Mouse (Mus musculus): ENCODE results near the gene Miga2. TPM values are rescaled to one million over a fixed set of nuclear protein-coding genes. Genes with fewer than 3 reads are reported as not detected.

The Miga2 gene
- polyA plus RNA-seq, 2 experiments, result 20.5 to 28.9 TPM

DNA sequence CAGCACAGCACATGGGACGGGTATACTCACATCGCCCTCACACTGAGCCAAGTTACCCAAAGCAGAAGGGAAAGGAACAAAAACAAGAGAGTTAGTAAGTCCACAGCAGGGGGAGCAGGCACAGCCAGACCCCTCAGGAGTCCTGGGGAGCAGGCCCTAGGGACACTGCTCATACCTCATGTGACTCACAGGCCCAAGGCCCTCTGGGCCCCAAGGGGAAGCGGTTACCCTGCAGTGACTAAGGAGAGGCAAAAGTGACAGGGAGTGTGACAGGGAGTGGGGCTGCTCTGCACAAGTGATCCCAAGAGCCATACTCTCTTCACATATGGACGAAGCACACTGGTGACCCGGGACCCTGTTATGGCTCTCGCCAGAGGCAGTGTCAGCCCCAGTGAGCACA, 14.8 kb upstream of the Miga2 start:
- WGBS, result 93% methylated on average over 6 of the region's 6 CpGs
- Histone ChIP-seq H3K27me3 (ENCODE audit: control insufficient read depth, insufficient read depth, low read length) (no peaks in the 10 kb centered on the region), H3K9me3 (ENCODE audit: control insufficient read depth, low read length) (no peaks in the 10 kb centered on the region), H3K4me3 (replicated peaks; ENCODE audit: low read length) (no peak overlapping the region), H3K4me2 (replicated peaks; ENCODE audit: low read depth, low read length, severe bottlenecking) (no peak overlapping the region), H3K36me3 (ENCODE audit: control insufficient read depth, insufficient read depth, low read length) (peaks cover 84% of the 10 kb centered on the region), H3K4me1 (ENCODE audit: control insufficient read depth, insufficient read depth, low read length) (no peaks in the 10 kb centered on the region), H3K27ac (replicated peaks; ENCODE audit: low read depth, low read length) (no peak overlapping the region), H3K9ac (ENCODE audit: low read depth, low read length, severe bottlenecking) (no peak overlapping the region)
- DNase-seq (ENCODE audit: low spot score), result no peak
- no peak for TF ChIP-seq POLR2A (IDR thresholded peaks at IDR 0.05; ENCODE audit: borderline replicate concordance, extremely low read depth, insufficient read depth, insufficient read length)
- no peak for ATAC-seq (ENCODE audit: low FRiP score, low read depth)

DNA sequence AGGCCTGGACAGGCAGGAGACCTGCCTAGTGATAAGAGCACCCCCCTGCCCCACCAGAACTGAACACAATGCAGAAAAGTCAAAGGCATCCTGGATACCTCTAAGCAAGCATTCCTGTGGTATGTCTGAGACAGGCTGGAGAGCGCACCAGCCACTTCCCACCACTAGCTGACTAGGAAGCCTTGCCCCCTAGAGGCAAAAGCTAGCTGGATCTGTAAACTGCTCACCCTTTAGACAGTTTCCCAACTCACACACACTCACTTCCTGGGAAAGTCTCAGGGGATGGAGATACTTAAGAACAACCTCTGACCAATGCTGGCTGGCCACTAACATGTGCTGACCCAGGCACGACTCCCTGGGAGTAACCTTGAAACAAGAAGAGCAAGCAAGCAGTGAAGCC, 12.9 kb upstream of the Miga2 start:
- Histone ChIP-seq H3K36me3 (ENCODE audit: control insufficient read depth, insufficient read depth, low read length) (peaks cover 73% of the 10 kb centered on the region), H3K4me2 (replicated peaks; ENCODE audit: low read depth, low read length, severe bottlenecking) (no peak overlapping the region), H3K4me3 (replicated peaks; ENCODE audit: low read length) (no peak overlapping the region), H3K27me3 (ENCODE audit: control insufficient read depth, insufficient read depth, low read length) (no peaks in the 10 kb centered on the region), H3K4me1 (ENCODE audit: control insufficient read depth, insufficient read depth, low read length) (no peaks in the 10 kb centered on the region), H3K9me3 (ENCODE audit: control insufficient read depth, low read length) (no peaks in the 10 kb centered on the region), H3K27ac (replicated peaks; ENCODE audit: low read depth, low read length) (no peak overlapping the region), H3K9ac (ENCODE audit: low read depth, low read length, severe bottlenecking) (no peak overlapping the region)
- whole genome bisulfite sequencing, result 85% methylated on average over 2 of the region's 2 CpGs
- no peak for TF ChIP-seq POLR2A (IDR thresholded peaks at IDR 0.05; ENCODE audit: borderline replicate concordance, extremely low read depth, insufficient read depth, insufficient read length)
- DNase-seq (ENCODE audit: low spot score), result peak; percentile 12
- no peak for ATAC-seq (ENCODE audit: low FRiP score, low read depth)

DNA sequence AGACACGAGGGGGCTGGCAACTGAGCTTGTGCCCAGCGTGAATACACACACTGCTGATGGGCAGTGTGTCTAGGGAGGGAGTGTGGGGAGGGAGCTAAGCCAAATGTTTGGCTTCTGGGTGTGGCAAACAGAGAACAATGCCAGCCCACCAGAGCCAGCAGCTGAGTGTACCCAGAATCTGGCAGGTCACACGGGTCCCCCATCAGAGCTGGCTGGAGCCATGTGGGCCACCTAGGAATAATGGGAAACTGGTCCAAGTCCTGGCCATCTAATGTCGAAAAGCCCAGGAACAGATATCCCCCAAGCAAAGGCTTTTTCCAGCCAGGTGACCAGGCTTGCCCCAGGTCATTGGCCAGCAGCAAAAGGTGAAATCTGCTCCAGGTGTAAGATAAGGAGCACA, 8.2 kb upstream of the Miga2 start:
- Histone ChIP-seq H3K27me3 (ENCODE audit: control insufficient read depth, insufficient read depth, low read length) (no peaks in the 10 kb centered on the region), H3K36me3 (ENCODE audit: control insufficient read depth, insufficient read depth, low read length) (peaks cover 29% of the 10 kb centered on the region), H3K4me2 (replicated peaks; ENCODE audit: low read depth, low read length, severe bottlenecking) (no peak overlapping the region), H3K9ac (ENCODE audit: low read depth, low read length, severe bottlenecking) (no peak overlapping the region), H3K27ac (replicated peaks; ENCODE audit: low read depth, low read length) (no peak overlapping the region), H3K9me3 (ENCODE audit: control insufficient read depth, low read length) (no peaks in the 10 kb centered on the region), H3K4me3 (replicated peaks; ENCODE audit: low read length) (no peak overlapping the region), H3K4me1 (ENCODE audit: control insufficient read depth, insufficient read depth, low read length) (peaks cover 10% of the 10 kb centered on the region)
- ATAC-seq (ENCODE audit: low FRiP score, low read depth) (no peak), DNase-seq (ENCODE audit: low spot score) (no peak)
- 63% methylated on average over 4 of the region's 4 CpGs for WGBS
- no peak for TF ChIP-seq POLR2A (IDR thresholded peaks at IDR 0.05; ENCODE audit: borderline replicate concordance, extremely low read depth, insufficient read depth, insufficient read length)

GRCm38 (mm10) chr2:30356266-30356665, 7.8 kb upstream of the Miga2 start:
- 48% methylated on average over 4 of the region's 4 CpGs for WGBS
- peaks cover 29% of the 10 kb centered on the region for H3K36me3 ChIP-seq (ENCODE audit: control insufficient read depth, insufficient read depth, low read length)
- TF ChIP-seq POLR2A (IDR thresholded peaks at IDR 0.05; ENCODE audit: borderline replicate concordance, extremely low read depth, insufficient read depth, insufficient read length), result no peak
- no peak overlapping the region for H3K9ac ChIP-seq (ENCODE audit: low read depth, low read length, severe bottlenecking)
- H3K9me3 ChIP-seq (ENCODE audit: control insufficient read depth, low read length), result no peaks in the 10 kb centered on the region
- H3K27me3 ChIP-seq (ENCODE audit: control insufficient read depth, insufficient read depth, low read length), result no peaks in the 10 kb centered on the region
- no peak overlapping the region for H3K4me3 ChIP-seq (replicated peaks; ENCODE audit: low read length)
- ATAC-seq (ENCODE audit: low FRiP score, low read depth) (no peak), DNase-seq (ENCODE audit: low spot score) (no peak)
- H3K4me1 ChIP-seq (ENCODE audit: control insufficient read depth, insufficient read depth, low read length), result peaks cover 10% of the 10 kb centered on the region
- no peak overlapping the region for H3K4me2 ChIP-seq (replicated peaks; ENCODE audit: low read depth, low read length, severe bottlenecking)
- no peak overlapping the region for H3K27ac ChIP-seq (replicated peaks; ENCODE audit: low read depth, low read length)

GRCm38 (mm10) chr2:30356906-30357305, 7.1 kb upstream of the Miga2 start:
- no peak for TF ChIP-seq POLR2A (IDR thresholded peaks at IDR 0.05; ENCODE audit: borderline replicate concordance, extremely low read depth, insufficient read depth, insufficient read length)
- Histone ChIP-seq H3K27ac (replicated peaks; ENCODE audit: low read depth, low read length) (no peak overlapping the region), H3K27me3 (ENCODE audit: control insufficient read depth, insufficient read depth, low read length) (no peaks in the 10 kb centered on the region), H3K4me3 (replicated peaks; ENCODE audit: low read length) (no peak overlapping the region), H3K9me3 (ENCODE audit: control insufficient read depth, low read length) (no peaks in the 10 kb centered on the region), H3K9ac (ENCODE audit: low read depth, low read length, severe bottlenecking) (no peak overlapping the region), H3K36me3 (ENCODE audit: control insufficient read depth, insufficient read depth, low read length) (peaks cover 29% of the 10 kb centered on the region), H3K4me1 (ENCODE audit: control insufficient read depth, insufficient read depth, low read length) (peaks cover 10% of the 10 kb centered on the region), H3K4me2 (replicated peaks; ENCODE audit: low read depth, low read length, severe bottlenecking) (no peak overlapping the region)
- 72% methylated on average over 9 of the region's 9 CpGs for WGBS
- DNase-seq (ENCODE audit: low spot score) (no peak), ATAC-seq (ENCODE audit: low FRiP score, low read depth) (no peak)

Data from limb, embryonic 14.5 days (tissue).